Mouse (Mus musculus) lung, postnatal 0 days (tissue): ENCODE measurements around the gene Klk1b21.

Experiments used
- CTCF ChIP-seq: IDR thresholded peaks from 2 replicates; pipeline ENCODE4 v1.5.1; 2016; ENCODE audit warnings: antibody characterized with exemption, mild to moderate bottlenecking
- EP300 ChIP-seq: IDR thresholded peaks from 2 replicates; pipeline ENCODE4 v1.6.1; 2016; ENCODE audit warnings: antibody characterized with exemption, mild to moderate bottlenecking, control low read depth

DNA sequence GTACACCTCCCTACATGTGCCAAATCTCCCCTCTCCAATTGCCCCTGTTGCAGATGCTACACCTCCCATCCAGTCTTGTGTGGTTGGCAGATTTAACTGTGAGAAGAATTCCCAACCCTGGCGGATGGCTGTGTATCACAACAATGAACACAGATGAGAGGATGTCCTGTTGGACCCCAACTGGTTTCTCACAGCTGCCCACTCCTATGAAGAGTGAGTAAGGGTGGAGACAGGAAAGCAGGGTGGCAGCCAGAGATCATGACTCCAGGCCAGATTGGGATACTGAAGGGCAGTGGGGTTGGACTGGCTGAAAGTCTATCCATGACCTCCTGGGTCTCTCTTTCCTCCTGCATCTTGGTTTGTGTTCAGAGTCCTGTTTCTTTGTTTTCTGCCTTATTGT lies 6.0 kb upstream of the Klk1b21 start:
- TF ChIP-seq EP300 (no peak), CTCF (no peak)
